Mouse (Mus musculus): ENCODE measurements around the gene Tmem108.

Gene Tmem108

GRCm38 (mm10) chr9:103546695-103547645 lies 214.7 kb downstream of the Tmem108 start:
- no peak for DNase-seq (ENCODE audit: low read depth)

GRCm38 (mm10) chr9:103545729-103546128 lies 215.9 kb downstream of the Tmem108 start:
- DNase-seq (ENCODE audit: low read depth): no peak

DNA sequence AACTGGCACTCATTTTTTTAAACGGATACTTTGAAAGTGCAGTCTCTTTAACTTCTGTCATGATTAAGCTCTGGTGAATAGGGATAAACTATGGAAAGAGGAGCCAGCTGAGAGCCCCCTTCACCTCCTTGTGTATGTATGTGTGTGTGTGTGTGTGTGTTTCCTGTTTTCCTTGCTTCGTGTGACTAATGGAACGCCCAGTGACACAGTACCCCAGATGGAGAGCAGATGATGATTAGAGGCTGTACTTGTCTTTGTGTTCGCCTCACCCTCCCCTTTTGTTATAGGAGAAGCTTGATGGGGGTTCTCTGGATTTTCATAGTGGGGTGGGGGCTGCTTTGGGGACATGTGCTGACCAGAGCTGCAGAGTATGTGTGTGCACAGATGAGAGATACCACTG lies 216.4 kb downstream of the Tmem108 start:
- no peak for DNase-seq (ENCODE audit: low read depth)

DNA sequence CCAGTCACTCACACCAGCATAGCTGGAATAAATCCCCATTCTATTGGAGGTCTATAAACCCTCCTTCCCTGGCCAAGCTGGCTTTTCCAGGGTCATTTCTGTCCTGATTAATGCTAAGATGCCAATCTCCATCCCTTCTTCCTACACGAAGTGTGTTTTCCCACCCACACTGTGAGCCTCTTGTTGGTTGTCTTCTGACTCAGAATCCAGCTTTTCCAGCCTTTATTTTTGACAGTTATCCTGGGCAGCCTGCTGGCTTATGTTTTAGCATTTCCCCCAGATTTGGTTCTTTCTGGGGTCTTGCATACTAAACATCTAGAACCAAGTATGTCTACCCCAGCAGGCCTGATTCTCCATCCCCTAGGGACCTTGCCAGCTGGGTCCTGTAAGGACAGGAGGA lies 217.0 kb downstream of the Tmem108 start:
- DNase-seq (ENCODE audit: low read depth): no peak

DNA sequence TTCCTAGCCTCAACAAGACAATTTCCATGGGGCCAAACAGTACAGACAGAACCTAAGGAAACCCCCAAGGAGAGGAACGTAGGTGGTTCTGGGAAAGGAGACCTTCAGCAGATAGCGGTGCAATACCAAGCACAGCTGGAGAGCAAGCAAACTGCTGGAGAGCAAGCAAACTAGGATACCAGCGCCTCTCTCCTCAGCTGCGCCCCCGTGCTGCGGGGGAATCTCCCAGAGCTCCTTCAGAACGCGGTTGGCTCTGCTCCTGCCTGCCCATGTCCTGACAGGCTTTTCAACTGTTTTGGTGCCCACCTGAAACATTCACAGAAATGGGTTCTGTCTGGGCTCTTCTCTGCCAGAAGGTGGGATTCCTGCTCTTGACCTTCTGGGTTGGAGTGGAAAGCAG lies 221.1 kb downstream of the Tmem108 start:
- no peak for DNase-seq (ENCODE audit: low read depth)

GRCm38 (mm10) chr9:103538047-103538816 lies 223.4 kb downstream of the Tmem108 start:
- no peak for DNase-seq (ENCODE audit: low read depth)

GRCm38 (mm10) chr9:103536059-103536634 lies 225.5 kb downstream of the Tmem108 start:
- DNase-seq (ENCODE audit: low read depth): no peak

DNA sequence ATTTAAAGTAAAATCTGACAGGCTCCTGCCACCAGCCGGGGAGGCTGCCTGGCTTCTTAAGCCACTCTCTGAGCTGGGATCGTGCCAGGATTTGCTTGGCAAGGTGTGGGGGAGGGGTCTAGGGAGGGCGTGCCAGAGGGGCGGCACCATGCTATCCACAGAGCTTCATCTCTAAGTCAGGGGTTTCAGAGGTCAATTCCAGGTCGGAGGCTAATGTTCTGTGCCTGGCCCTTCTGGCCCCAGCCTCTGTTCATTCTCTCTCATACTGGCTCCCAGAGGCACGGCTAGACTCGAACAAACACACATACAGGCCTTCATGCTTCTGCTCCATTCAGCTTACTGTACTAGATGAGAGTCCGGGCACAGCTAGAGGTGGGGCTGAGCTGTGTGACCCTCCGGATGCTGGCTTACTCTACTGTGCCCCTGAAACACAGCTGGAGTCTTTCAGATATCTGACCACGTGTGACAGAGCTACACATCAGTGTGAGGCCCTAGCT lies 236.5 kb downstream of the Tmem108 start:
- DNase-seq (ENCODE audit: low read depth): no peak

DNA sequence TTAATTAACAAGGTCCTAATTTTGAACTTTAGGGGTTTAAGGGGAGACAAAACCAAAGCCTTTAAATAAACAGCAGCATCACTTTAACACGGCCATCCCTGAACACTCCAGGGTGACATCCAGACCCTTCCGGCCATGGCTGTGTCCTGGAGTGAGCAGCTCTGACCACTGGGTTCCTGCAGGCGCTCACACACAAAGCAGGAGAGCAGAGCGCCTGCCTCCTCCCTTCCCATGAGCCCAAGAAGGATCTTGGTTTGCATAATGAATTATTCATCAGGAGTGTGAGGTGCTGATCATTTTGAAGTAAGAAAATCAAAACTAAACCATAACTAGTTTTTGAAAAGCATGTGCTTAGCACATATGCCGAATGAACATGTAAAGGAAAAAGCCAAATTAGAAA lies 237.0 kb downstream of the Tmem108 start:
- DNase-seq (ENCODE audit: low read depth): no peak

- no peak for DNase-seq (ENCODE audit: low read depth)
Observed at GRCm38 (mm10) chr9:103523742-103524403, 237.8 kb downstream of the Tmem108 start.

DNA sequence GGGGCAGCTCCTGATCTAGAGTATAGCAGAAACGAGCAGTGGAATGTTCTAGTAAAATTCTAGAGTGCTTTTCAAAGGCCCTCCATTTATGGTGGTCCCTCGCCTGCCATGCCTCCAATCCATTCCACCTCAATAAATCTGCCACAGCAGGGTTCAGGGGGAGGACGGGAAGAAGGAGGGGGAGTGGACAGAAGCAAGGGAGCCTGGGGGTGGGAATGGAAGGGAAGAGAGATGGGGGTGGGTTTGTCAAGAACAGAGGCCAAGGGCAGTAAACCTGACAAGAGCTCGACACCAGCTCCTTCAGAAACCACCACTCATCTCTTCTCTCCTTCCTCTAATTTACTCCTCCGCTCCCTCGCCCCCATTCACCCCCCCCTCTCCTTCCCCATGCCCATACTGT lies 238.6 kb downstream of the Tmem108 start:
- DNase-seq (ENCODE audit: low read depth): no peak

- DNase-seq (ENCODE audit: low read depth): no peak
Observed at GRCm38 (mm10) chr9:103513884-103514283, 247.8 kb downstream of the Tmem108 start.

DNA sequence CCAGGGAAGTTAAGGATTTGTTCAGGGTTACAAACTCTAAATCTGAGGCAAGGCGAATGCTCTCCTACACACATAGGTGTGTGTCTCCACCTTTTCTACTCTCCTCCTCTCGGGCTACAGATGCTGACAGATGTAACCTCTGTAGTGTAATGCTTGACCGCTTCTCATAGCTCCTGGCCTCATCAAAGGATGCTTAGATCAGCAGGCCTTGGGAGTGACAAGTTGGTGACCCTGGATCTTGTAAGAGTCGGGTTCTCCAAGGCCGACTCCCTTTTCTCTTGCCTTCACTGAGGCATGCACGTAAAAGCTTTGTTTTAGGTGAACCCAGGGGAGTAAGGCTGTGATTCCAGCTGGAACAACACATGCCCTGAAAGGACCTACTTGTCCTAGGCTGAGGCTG lies 249.4 kb downstream of the Tmem108 start:
- no peak for DNase-seq (ENCODE audit: low read depth)

GRCm38 (mm10) chr9:103506968-103507584 lies 254.6 kb downstream of the Tmem108 start:
- no peak for DNase-seq (ENCODE audit: low read depth)

GRCm38 (mm10) chr9:103505067-103505466 lies 256.6 kb downstream of the Tmem108 start:
- DNase-seq (ENCODE audit: low read depth): no peak

DNA sequence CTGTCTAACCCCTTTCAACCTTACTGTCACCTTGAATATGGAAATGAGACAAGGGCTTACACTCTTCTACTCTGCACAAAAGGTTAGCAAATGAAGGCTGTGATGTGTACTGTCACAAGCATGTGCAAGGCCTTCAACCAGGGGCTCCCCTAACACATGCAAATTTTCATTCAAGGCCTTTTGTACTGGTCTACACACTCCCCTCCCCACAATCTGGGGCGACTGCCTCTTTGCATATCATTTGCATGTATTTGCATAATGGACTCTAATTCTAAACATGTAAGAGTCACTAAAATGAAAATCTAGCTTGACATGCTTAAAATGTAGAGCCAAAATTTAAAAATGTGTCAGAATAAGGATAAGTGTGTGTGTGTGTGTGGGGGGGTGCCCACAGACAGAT lies 257.0 kb downstream of the Tmem108 start:
- DNase-seq (ENCODE audit: low read depth): no peak

DNA sequence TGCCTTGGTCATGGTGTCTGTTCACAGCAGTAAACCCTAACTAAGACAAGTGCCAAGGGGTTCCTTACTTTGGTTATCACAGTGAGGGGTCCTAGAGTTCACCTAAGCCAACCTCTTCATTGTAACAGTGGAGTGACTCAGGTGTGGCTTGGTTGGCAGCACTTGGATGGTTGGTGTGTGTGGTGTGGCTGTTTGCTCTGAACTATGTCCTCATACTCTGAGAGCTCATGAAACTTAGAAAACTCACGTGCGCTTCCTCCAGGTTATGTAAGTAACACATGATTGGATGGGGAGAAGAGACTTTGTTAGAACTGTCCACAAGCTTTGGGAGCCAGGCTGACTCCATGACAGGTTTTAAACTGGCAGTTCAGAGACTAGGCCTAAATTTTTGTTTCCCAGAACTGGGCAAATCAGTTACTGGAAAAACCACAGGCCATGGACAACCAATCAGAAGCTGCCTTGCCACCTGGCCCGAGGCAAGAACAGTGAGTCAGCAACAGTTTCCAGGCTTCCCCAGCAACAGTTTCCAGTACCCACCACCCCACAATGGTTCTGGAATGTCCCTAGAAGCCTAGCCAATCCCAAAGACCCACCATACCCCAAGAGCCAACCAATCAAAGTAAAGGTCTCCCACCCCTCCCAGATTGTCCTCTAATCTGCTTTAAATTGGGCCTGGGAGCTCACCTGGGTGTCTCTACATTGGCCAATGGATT lies 257.9 kb downstream of the Tmem108 start:
- DNase-seq (ENCODE audit: low read depth): no peak

DNA sequence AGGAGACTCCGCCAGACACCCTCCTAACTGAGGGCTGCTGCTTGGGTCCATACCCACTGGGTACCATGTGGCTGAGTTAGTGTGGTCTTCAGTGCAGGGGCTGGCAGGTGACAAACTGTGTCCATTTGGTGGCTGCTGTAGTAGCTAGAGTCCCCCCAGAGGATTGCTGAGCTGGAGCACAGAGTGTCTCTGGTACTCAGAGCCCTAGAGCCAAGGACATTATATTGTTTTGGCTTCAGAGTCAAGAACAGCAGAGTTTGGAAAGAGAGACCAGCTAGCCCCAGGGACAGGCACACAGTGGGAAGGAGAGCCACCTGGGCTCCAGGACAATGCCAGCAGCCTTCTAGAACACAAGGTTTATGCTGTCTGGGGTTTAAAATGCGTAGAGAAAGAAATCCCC lies 259.0 kb downstream of the Tmem108 start:
- no peak for DNase-seq (ENCODE audit: low read depth)

DNA sequence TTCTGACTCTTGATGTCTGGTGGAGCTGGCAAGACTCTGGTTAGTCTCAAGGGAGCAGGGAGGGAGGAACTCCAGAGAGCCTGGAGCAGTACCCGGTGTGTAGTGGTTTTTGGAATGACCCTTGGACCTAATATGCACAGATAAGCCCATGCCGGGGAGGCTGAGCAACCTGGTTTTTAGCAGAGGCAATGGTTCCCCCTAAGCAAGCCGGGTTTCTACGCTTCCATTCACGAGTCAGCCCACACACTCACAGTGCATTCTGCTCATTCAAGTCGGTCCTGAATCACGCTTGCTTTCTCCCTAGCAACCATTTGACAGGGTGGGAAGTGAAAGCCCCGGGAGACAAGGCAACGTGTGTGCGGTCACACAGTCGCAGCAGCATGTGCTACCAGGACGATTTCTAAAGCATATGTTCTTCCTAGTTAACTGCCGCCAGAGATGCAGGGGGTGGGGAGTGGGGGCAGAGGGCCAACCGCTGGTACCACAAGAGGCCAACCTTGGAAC lies 259.7 kb downstream of the Tmem108 start:
- no peak for DNase-seq (ENCODE audit: low read depth)

DNA sequence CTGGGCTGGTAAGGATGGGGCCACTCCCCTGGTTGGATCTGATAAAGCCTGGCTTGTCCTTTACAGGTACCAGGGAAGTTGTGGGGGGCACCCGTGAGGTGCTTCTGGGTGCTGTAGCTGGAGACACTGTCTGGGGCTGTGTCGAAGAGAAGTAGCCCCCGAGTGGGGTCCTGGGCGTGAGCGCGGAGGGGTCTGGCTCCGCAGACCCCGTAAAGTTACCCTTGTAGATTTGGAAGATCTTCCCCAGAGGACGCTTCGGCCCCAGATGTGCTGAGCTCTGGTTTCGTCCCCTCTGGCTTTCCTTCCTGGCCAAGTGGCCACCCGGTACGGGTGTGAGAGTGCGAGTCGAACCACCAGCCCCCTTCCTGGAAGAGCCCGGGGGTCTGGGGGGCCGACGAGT lies 262.3 kb downstream of the Tmem108 start:
- DNase-seq (ENCODE audit: low read depth): no peak

DNA sequence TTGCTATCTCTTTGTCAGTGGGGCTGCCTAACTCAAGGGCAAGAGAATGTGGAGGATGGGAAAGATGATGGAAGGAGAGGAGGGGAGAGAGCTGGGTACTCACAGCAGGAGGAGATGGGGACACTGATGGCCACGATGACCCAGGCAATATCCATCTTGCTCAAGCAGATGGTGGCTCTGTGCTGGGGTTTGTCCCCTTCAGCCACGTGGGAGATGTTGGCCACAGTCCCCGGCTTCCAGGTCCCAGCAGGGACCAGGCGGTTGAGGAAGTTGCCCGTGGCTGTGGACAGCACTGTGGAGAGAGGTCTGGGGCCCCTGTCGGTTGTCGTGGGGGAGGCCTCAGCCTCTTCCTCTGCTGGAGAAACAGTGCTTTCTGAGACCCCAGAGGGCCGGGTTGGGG lies 262.9 kb downstream of the Tmem108 start:
- no peak for DNase-seq (ENCODE audit: low read depth)
